Mouse (Mus musculus) hindbrain, embryonic 12.5 days (tissue): ENCODE measurements around the gene Cyba. TPM values are rescaled to one million over a fixed set of nuclear protein-coding genes. Genes with fewer than 3 reads are reported as not detected.

Experiments used
- microRNA-seq: library from miRNA; unstranded; fragments of <30 nt; microRNA quantifications from one replicate; pipeline ENCODE4, GENCODE M21; 2017
- polyA plus RNA-seq: library from polyadenylated mRNA; unstranded; fragments of >200 nt; fragmentation: Nextera tagmentation; extraction: Ambion mirVana; gene quantifications from 2 replicates; pipeline ENCODE4 v1.2.1, GENCODE M21; 2016

The Cyba gene
- polyA plus RNA-seq, 1 experiment from 2014 or later: 62.1 TPM

Small RNA genes lying within 50 kb of the gene (microRNA-seq; reads per million reads assigned to microRNA genes)
- not detected for gene Gm24366

Other genes starting within 250 kb of the Cyba start
- gene Zfpm1, start 150.8 kb downstream of the Cyba start, polyA plus RNA-seq: 2.5 and 3.3 TPM in 2 replicates
- not detected in 2 replicates for gene Trhr2, start 72.2 kb downstream of the Cyba start, polyA plus RNA-seq
- 64.0 and 64.4 TPM in 2 replicates for gene Zc3h18, start 56.3 kb downstream of the Cyba start, polyA plus RNA-seq
- not detected in 2 replicates for gene Il17c, start 10.9 kb downstream of the Cyba start, polyA plus RNA-seq
- 46.9 and 48.4 TPM in 2 replicates for gene Mvd, start 10.5 kb upstream of the Cyba start, polyA plus RNA-seq
- gene Snai3, start 27.8 kb upstream of the Cyba start, polyA plus RNA-seq: not detected in 2 replicates
- gene Rnf166, start 43.1 kb upstream of the Cyba start, polyA plus RNA-seq: 35.3 and 39.2 TPM in 2 replicates
- 66.7 and 68.1 TPM in 2 replicates for gene Ctu2, start 43.2 kb upstream of the Cyba start, polyA plus RNA-seq
- 8.9 TPM in 2 replicates for gene Piezo1, start 118.4 kb upstream of the Cyba start, polyA plus RNA-seq
- gene Cdt1, start 135.1 kb upstream of the Cyba start, polyA plus RNA-seq: 22.7 and 23.9 TPM in 2 replicates
- 160 and 185 TPM in 2 replicates for gene Aprt, start 144.0 kb upstream of the Cyba start, polyA plus RNA-seq
- gene Galns, start 178.5 kb upstream of the Cyba start, polyA plus RNA-seq: 6.3 and 6.9 TPM in 2 replicates
- 48.2 and 52.6 TPM in 2 replicates for gene Trappc2l, start 178.7 kb upstream of the Cyba start, polyA plus RNA-seq
- not detected in 2 replicates for gene Pabpn1l, start 189.8 kb upstream of the Cyba start, polyA plus RNA-seq